Mouse (Mus musculus) heart, adult 2 months (tissue): ENCODE data around the gene Zfp354c. TPM values are rescaled to one million over a fixed set of nuclear protein-coding genes. Genes with fewer than 3 reads are reported as not detected.

Experiments used
- DNase-seq, 2 experiments: peaks; one replicate each; pipeline ENCODE4 v3.0.0; 2021
- H3K27ac ChIP-seq: fragments of 200-600 bp; 2 replicates; pipeline ENCODE4 v1.8.1; 2022
- H3K27me3 ChIP-seq: fragments of 200-500 bp; 2 replicates; pipeline ENCODE4 v1.6.1; 2012; ENCODE audit warnings: mild to moderate bottlenecking, low read length, inconsistent platforms, mixed read lengths; ENCODE audit not compliant: control insufficient read depth, insufficient read depth
- H3K36me3 ChIP-seq: fragments of 200-500 bp; 2 replicates; pipeline ENCODE4 v1.6.1; 2012; ENCODE audit warnings: low read length, inconsistent platforms; ENCODE audit not compliant: control insufficient read depth, insufficient read depth
- H3K4me1 ChIP-seq: fragments of 200-500 bp; 2 replicates; pipeline ENCODE4 v1.6.1; 2011; ENCODE audit warnings: low read length; ENCODE audit not compliant: control insufficient read depth, insufficient read depth
- H3K4me3 ChIP-seq: fragments of 200-600 bp; 2 replicates; pipeline ENCODE4 v1.8.1; 2022
- H3K79me2 ChIP-seq: fragments of 200-500 bp; replicated peaks from 2 replicates; pipeline ENCODE4 v1.6.1; 2012; ENCODE audit warnings: mild to moderate bottlenecking, inconsistent platforms, low read length, moderate library complexity, mixed read lengths; ENCODE audit not compliant: control insufficient read depth, insufficient read depth
- H3K9ac ChIP-seq: fragments of 200-500 bp; 2 replicates; pipeline ENCODE4 v1.6.1; 2012; ENCODE audit warnings: low read depth, mild to moderate bottlenecking, control low read depth, inconsistent platforms, low read length, mixed read lengths
- CTCF ChIP-seq: fragments of 200-600 bp; IDR thresholded peaks from 2 replicates; pipeline ENCODE4 v1.8.1; 2022; ENCODE audit warnings: antibody characterized with exemption, mild to moderate bottlenecking, moderate library complexity
- EP300 ChIP-seq: fragments of 200-500 bp; IDR thresholded peaks from 2 replicates; pipeline ENCODE4 v1.6.1; 2011; ENCODE audit warnings: low read depth, low read length, control low read depth; ENCODE audit not compliant: insufficient read depth
- POLR2A ChIP-seq: fragments of 200-500 bp; IDR thresholded peaks from 2 replicates; pipeline ENCODE4 v1.6.1; 2011; ENCODE audit warnings: mild to moderate bottlenecking, low read depth, low read length, control low read depth; ENCODE audit not compliant: insufficient read depth
- WGBS: fragments of 180-500 bp; shearing (Covaris S2); methylation state at CpG from one replicate; pipeline ENCODE4 v1.1.7; 2018; 5-methylcytosine and 5-hydroxymethylcytosine counted together
- intact Hi-C: fragments of 180-260 bp; cut with DNase I; formaldehyde crosslinking; loops from one replicate; pipeline ENCODE4 v1.15.1; 2025
- polyA plus RNA-seq: library from polyadenylated mRNA; depleted of rRNA; stranded (reverse); fragments of >200 nt; gene quantifications from 2 replicates; pipeline ENCODE4 v1.2.3, GENCODE M21; 2012
- total RNA-seq, 2 experiments: library from RNA; stranded (reverse); gene quantifications; 2 replicates each; pipeline ENCODE4 v1.2.3; 2021

Zfp354c gene
- total and polyA plus RNA-seq, 3 experiments, result 0.70 to 4.1 (median 2.9) TPM

DNA sequence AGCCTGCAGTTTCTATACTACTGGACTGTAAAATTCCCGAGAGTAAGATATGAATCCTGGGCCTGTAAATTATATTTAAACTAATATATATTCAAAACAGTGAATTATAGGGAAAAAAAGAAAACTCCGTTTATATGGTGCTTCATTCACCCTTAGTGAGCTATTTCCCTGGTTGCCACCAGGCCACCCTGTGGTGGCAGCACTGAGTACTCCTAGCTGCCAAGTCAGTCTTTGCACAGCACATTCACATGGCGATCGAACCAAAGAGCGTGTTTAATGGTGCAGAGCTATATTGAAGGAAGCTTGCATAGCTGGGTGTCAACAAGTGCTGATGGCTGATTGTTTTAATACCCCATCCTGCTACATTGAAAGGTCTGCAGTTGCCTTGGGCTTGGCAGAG lies 19.5 kb upstream of the Zfp354c start:
- Histone ChIP-seq H3K27me3 (peaks cover 7% of the 10 kb centered on the region), H3K36me3 (no peaks in the 10 kb centered on the region), H3K27ac (no peak overlapping the region), H3K9ac (no peak overlapping the region), H3K79me2 (no peaks in the 10 kb centered on the region), H3K4me3 (no peak overlapping the region), H3K4me1 (no peaks in the 10 kb centered on the region)
- TF ChIP-seq CTCF, result peak; percentile 35
- TF ChIP-seq POLR2A, result no peak
- TF ChIP-seq EP300, result no peak
- WGBS, result 74% methylated on average over 5 of the region's 5 CpGs
- no peak for DNase-seq
- intact Hi-C loops, result no loop called here

DNA sequence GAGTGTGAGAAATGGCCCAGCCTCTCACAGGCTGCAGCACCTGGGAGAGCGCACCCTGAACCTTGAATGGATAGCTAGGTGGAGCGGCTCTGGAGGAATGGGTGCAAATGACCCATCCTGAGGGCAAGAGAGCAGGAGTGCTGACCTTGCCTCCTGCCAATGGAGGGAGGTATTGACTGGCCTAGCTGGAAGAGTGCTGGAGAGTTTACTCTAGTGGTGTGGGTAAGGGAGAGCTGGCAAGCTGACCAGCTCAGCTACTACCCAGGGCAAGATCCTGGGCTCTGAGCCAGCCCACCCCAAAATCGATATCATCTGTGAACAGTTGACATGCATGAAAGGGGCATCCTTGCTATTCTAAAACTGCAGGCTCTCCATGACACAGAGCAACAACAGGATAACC lies 18.4 kb upstream of the Zfp354c start:
- Histone ChIP-seq H3K9ac (no peak overlapping the region), H3K79me2 (no peaks in the 10 kb centered on the region), H3K27ac (no peak overlapping the region), H3K4me1 (no peaks in the 10 kb centered on the region), H3K36me3 (no peaks in the 10 kb centered on the region), H3K27me3 (peaks cover 3% of the 10 kb centered on the region), H3K4me3 (no peak overlapping the region)
- TF ChIP-seq POLR2A (no peak), EP300 (no peak), CTCF (no peak)
- intact Hi-C loops, result no loop called here
- no peak for DNase-seq
- WGBS, result 85% methylated on average over 3 of the region's 3 CpGs

DNA sequence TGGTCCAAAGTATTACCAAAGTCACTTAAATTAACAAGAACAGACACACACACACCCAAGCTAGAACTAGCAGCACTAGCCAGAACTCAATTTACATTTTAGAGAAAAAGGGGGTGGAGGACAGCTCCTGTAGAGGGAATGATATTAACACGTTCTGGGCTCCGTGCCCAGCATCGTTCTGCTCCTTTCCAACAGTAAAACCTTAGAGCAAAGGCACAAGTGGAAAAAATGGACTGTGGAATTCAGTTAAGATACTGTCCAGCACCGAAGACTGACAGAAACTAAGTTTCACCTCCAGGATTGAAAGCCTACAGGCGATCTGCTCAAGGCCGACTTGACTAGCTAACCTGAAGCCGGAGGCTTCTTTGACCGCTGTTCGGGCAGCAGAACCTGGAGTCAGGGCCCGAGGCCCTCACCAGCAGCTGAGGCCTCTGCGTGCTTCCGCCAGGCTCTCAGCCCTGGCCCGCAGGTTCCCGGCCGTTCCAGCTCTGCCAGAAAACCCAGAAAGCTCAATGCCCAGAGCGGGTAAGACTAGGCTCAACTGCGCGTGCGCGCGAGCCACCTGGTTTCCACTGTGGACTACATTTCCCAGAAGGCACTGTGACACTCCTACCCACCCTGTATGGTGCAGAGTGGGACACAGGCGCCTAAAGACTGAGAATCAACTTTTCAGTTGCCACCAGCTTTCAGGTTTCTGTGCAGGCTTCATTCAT lies 13.7 kb upstream of the Zfp354c start, which contains the start of gene Zfp879:
TSS of gene Zfp879 (minus strand) at position 530 of the 713 bp plus-strand sequence.
- TF ChIP-seq CTCF (no peak), EP300 (no peak), POLR2A (peak; percentile 61)
- peak; percentile 86 to 90 for DNase-seq
- intact Hi-C loops, result loop anchor here (5.0 kb wide), 1 partner anchor 76 kb away; the partner anchor contains the start of gene Zfp2
- 15% methylated on average over 22 of the region's 22 CpGs for WGBS
- no peaks in the 10 kb centered on the region for H3K4me1 ChIP-seq
- H3K27ac ChIP-seq, result peak within 1 kb of the TSS; percentile 62
- no peaks in the 10 kb centered on the region for H3K36me3 ChIP-seq
- H3K4me3 ChIP-seq, result peak within 1 kb of the TSS; percentile 49
- H3K27me3 ChIP-seq, result no peaks in the 10 kb centered on the region
- peak within 1 kb of the TSS; percentile 63 for H3K9ac ChIP-seq
- H3K79me2 ChIP-seq, result no peaks in the 10 kb centered on the region

DNA sequence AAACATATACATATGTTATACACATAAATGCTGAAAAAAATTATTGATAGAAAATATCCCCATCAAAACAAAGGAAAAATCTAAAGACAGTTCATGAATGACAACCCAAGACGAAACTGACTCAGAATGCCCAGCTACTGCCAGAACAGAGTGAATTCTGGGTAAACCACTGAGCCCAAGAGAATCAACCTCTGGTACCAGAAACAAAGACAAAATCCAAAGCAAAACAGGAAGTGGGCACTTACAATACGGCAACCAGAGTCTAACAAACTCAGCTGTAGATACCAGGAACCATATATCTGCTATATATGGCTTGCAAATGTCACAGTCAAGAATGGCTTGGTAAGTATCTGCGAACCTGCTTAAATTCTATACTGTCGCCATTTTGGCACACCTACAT lies 8.2 kb upstream of the Zfp354c start:
- DNase-seq, result no peak
- no peaks in the 10 kb centered on the region for H3K4me1 ChIP-seq
- no peaks in the 10 kb centered on the region for H3K79me2 ChIP-seq
- H3K27ac ChIP-seq, result no peak overlapping the region
- no peak overlapping the region for H3K4me3 ChIP-seq
- TF ChIP-seq POLR2A (no peak), CTCF (no peak), EP300 (no peak)
- no peaks in the 10 kb centered on the region; the same call in 1 of the 2 replicates for H3K27me3 ChIP-seq
- WGBS, result 77% methylated on average over 4 of the region's 4 CpGs
- no peak overlapping the region for H3K9ac ChIP-seq
- H3K36me3 ChIP-seq, result no peaks in the 10 kb centered on the region
- intact Hi-C loops, result no loop called here

DNA sequence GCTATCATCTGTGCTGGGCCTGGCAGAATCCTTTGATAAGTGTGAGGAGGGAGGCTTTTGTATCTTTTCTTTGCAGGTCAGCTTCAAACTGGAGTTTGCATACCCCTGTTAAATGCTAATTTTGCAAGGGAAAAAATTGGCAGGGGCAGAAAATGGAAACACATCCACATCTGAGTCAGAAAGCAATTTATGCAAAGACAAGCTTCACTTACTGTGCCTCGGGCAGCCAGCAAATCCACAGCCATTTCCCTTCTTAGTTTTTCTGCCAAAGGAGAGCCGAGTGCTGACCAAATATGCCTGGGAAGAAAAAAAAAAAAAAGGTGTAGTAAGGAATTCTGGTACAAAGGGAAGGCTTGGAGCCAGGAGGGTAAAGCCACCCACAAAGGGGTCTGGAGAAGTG lies 1.3 kb downstream of the Zfp354c start:
- Histone ChIP-seq H3K9ac (no peak overlapping the region), H3K4me1 (no peaks in the 10 kb centered on the region), H3K27me3 (no peaks in the 10 kb centered on the region), H3K27ac (no peak overlapping the region), H3K79me2 (no peaks in the 10 kb centered on the region), H3K4me3 (no peak overlapping the region), H3K36me3 (no peaks in the 10 kb centered on the region)
- TF ChIP-seq EP300 (no peak), POLR2A (no peak), CTCF (no peak)
- intact Hi-C loops, result loop anchor here (2.0 to 5.0 kb wide), 3 partner anchors 61 to 233 kb away; partner anchors contain the start of genes Zfp2, Zfp354a and Zfp454
- WGBS, result 36% methylated on average over 2 of the region's 2 CpGs
- DNase-seq, result no peak

DNA sequence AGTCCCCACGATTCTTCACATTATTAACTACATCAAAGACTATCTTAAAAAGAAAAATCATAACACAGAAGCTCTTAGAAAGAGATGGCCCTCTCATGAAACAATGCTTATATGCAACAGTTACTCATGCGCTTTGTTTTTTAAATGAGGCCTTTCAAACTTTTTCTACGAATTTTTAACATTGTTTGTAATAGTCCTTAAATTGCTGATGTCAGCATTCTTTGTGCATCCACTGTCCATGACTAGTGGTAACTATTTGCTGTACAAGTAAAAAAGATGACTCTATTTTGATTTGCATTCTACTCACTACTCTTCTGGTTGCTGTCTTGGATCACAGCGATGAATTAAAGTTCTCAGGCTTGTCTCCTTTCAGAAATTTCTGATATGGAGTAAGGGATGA lies 13.3 kb downstream of the Zfp354c start:
- Histone ChIP-seq H3K9ac (no peak overlapping the region), H3K27ac (no peak overlapping the region), H3K79me2 (no peaks in the 10 kb centered on the region), H3K4me3 (no peak overlapping the region), H3K4me1 (no peaks in the 10 kb centered on the region), H3K36me3 (no peaks in the 10 kb centered on the region), H3K27me3 (no peaks in the 10 kb centered on the region)
- 96% methylated on average over 4 of the region's 4 CpGs for WGBS
- intact Hi-C loops, result no loop called here
- DNase-seq, result no peak
- no peak for TF ChIP-seq CTCF
